Mouse (Mus musculus) telencephalon, adult 2 months (tissue): ENCODE results near the gene Arnt.
A peak's percentile ranks its signal among the peaks of the same experiment; 100 is the strongest.

Experiments
- DNase-seq: peaks from one replicate; pipeline ENCODE4 v3.0.0-alpha.2; 2011; ENCODE audit warnings: low read depth, low spot score

Gene Arnt

GRCm38 (mm10) chr3:95456367-95456766 is 22.2 kb downstream of the Arnt start:
- DNase-seq, result no peak

- no peak for DNase-seq
Measured at GRCm38 (mm10) chr3:95457758-95458157, 23.6 kb downstream of the Arnt start.

- no peak for DNase-seq
Measured at GRCm38 (mm10) chr3:95459381-95459780, 25.2 kb downstream of the Arnt start.

DNA sequence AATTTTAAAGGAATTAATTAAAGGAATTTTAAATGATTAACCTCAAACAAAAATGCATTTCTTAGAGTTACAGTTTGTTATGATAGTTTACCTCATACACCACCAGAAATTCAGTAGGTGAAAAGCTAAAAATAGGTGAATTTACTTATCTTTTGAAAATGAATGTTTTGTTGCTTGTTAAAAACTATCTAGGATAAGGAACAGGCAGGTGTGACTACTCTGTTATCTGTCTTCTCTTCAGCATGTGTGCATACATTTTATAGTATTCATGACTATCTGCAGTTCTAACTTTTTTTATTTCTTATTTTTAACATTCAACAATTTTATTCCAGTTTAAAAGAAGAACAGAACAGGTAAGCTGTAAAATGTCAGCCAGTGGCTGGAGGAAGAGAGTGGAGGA is 29.7 kb downstream of the Arnt start:
- no peak for DNase-seq

GRCm38 (mm10) chr3:95478966-95479365 is 44.8 kb downstream of the Arnt start:
- no peak for DNase-seq

DNA sequence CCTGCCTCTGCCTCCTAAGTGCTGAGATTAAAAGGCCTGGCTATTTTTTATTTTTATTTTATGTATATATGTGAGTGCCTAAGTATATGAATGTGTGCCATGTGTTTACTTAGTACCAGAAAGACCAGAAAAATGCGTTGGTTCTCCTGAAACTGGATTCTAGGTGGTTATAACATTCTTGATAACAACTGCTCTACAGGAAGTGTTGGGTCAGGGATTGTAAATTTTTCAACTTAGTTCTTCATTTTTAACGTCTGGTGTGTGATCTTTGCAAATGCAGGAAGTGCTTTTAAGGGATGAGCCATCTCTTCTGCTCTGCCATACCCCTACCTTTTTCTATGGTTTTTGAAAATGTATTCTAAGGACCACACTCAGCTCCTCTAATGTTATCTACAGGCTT is 52.2 kb downstream of the Arnt start:
- no peak for DNase-seq

DNA sequence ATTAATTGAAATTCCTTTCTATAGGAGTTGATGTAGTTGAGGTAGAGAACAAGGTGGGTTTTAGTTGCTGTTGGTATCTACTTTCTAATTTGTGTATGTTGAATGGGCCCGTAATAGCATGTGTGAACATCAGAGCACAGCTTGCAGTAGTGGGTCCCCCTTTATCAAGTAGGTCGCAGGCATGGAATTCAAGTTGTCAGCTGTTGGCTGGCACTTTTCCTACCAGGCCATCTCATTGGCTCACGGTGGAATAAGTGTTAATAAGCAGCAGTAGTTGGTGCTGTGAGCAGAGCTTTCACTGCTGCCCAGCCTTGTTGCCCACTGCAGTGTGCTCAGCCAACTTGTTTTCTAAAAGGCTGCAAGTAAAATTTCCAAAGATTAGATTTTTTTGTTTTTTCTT is 54.5 kb downstream of the Arnt start:
- DNase-seq, result no peak

DNA sequence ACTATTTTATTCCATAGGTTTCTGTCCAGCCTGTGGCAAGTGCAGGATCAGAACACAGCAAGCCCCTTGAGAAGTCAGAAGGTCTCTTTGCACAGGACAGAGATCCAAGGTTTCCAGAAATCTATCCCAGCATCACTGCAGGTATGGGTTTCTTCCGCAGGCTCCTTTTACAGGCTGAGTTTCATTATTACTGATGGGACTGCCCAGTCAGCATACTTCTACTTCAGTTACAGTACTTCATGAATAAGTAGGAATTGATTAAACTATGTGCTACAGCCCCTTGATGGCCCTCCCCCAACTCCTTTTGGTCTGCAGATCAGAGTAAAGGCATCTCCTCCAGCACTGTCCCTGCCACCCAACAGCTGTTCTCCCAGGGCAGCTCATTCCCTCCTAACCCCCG is 56.0 kb downstream of the Arnt start:
- DNase-seq, result no peak

GRCm38 (mm10) chr3:95494342-95494741 is 60.2 kb downstream of the Arnt start:
- no peak for DNase-seq

DNA sequence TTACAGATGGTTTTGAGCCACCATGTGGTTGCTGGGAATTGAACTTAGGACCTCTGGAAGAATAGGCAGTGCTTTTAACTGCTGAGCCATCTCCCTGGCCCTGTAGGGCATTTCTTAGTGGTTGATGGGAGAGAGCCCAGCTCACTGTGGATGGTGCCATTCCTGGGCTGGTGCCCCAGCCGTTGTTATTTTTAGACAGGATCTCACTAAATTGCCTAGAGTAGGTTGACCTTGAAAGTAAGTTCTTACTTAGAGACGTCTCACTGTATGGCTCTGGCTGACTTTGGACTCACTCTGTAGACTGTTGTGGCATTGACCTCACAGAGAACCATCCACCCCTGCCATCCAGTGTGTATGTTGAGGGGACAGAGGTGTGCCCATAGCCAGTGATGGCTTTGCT is 64.0 kb downstream of the Arnt start:
- DNase-seq, result no peak

DNA sequence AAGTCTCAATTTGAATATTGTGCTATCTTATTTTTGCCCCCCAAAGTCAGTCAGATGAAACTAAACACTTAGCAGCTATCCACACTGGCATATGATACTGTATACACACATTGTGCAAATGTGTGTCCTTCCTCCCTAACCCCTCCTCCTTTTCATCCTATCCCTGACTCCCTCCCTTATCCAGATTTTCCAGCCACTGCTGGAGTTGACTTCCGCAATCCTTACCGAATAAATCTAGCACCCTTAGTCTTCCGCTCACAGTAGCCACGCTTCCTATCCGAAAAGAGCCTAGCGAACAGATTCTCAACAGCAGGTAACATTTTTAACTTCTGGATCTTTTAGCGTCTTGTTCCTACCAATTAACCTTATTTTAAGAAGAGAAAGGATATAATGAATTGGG is 64.8 kb downstream of the Arnt start, which contains the start of gene Ctsk:
Gene Ctsk (plus strand): TSS at position 233 of the 400 bp plus-strand sequence.
- no peak for DNase-seq

DNA sequence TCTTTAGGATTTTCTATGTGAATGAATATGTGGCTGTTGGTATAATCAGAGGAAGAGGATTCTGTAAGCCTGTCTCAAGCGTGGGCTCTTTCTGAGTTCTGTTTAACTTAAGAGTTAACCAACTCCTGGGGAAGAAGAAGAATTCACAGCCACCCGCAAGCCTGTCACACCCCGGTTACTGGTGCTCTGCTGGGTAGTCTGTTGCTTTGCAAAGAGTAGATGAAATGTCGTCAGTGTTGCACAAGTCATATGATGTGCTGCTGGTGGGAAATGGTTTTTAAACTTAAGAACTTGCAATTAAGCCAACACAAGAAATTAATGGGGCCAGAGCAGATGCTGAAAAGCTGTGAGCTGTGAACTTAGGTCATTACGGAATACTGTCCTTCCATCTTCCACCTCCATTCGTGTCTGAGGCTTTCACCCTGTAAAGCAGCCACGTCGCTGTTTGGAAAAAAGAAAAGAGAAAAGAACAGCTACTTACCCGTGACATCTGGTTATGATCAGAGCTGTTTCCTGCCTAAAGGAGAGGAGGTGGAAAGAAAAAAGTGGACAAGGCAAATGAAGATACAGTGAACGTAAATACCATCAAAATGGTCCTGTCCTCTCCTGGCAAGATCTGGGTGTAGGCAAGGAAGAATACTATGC is 65.4 kb downstream of the Arnt start:
- no peak for DNase-seq

DNA sequence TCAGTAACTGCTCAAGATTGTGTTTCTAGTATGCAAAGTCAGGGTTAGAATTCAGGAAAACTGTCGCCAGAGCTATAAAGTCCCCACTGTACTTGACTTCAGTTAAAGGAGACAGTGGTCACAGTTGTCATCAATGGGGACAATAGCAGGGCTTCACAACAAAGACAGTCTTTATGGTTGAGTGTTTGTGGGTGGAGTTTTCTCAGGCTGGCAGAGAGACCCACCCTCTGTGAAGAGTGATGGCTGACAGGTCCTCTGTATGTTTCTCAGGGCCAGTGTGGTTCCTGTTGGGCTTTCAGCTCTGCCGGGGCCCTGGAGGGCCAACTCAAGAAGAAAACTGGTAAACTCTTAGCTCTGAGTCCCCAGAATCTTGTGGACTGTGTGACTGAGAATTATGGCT is 68.1 kb downstream of the Arnt start:
- DNase-seq, result no peak

GRCm38 (mm10) chr3:95509348-95509747 is 75.2 kb downstream of the Arnt start:
- no peak for DNase-seq

DNA sequence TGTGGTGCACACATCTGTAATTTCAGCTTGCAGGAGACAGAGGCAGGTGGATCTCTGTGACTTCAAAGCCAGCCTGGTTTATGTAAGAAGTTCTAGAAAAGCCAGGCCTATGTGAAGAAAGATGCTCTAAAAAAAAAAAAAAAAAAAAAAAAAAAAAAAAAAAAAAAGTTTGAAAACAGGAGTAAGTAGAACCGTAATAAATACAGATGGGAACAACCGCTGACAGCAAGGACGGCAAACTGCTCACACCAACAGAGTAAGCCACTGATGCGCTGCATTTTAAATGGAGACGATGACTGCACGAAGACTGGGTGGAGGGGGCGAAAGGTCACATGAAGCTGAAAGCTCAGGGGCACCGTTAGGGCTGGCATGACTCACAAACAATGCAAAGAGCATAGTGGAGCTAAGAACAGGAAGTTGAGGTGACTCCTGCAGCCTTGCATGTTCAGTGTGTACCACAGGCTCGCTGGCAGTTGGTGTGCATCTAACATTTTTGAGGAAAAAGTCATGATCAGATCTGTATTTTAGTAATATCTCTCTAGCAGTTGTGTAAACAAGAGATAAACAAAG is 77.5 kb downstream of the Arnt start:
- no peak for DNase-seq

- no peak for DNase-seq
Measured at GRCm38 (mm10) chr3:95516614-95517041, 82.4 kb downstream of the Arnt start.

DNA sequence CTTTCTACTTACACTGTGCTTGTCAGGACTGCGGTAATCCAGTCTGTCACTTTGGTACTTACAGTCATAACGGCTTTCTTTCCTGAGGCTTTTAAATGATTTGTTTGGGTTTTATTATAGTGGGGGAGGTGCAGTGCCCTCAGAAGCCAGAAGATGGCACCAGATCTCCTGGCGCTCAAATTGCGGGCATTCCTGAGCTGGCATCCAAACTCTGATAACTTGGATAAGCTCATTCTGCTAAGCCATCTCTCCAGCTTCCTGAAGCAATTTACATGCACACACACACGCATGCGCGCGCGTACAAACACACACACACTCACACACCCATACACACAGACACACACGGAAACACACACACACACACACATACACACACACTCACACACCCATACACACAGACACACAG is 83.3 kb downstream of the Arnt start:
- DNase-seq, result peak; percentile 76

DNA sequence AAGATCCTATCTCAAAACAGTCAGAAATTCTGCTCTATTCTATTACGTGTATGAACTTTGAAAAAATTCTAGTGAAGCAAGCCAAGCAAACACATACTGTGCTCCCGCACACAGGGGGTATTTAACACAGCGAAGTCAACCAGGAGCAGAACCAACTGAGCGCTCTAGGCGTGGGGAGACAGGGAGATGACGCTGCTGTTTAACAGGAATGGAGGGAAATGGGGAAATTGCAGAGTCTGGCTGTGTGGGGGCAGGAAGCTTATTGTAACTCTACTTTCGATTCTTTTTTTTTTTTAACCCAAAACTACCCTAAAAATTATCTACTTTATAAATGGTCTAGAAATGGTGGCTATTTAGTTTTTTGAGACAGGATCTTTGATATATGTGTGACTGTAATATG is 84.7 kb downstream of the Arnt start:
- DNase-seq, result no peak

GRCm38 (mm10) chr3:95519315-95519714 is 85.1 kb downstream of the Arnt start:
- no peak for DNase-seq

- DNase-seq, result no peak
Measured at GRCm38 (mm10) chr3:95520100-95520499, 85.9 kb downstream of the Arnt start.

GRCm38 (mm10) chr3:95521168-95521567 is 87.0 kb downstream of the Arnt start:
- DNase-seq, result no peak

DNA sequence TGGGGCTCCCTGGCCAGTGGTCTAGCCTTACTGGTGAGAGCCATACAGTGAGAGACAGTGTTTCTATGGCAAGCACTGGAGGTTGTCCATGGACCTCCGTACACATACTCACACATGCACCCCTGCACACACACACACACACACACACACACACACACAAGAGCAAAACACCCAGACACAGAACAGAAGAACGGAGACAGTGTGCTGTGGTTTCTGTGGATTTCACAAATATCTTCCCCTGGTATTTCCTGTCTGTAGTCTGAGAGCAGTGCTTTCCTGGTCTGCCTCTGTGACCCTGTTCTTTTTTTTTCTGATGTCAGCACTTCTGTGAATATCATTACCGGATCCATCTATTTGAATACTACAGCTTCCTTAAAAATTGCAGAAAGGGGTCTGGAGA is 89.5 kb downstream of the Arnt start:
- no peak for DNase-seq

DNA sequence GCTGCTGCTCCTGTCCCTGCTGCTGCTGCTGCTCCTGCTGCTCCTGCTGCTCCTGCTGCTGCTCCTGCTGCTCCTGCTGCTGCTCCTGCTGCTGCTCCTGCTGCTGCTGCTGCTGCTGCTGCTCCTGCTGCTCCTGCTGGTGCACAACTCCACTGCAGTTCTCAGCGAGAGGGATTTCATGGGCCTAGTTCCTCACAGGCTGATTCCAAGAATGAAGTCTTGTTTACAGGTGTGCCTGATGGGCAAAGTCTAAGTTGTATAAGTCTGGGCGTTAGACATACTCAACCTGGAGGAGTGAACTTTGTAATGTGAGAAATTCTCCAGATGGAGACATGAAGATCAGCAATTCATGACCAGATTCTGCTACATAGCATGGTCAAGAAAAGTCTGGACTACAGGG is 90.5 kb downstream of the Arnt start:
- DNase-seq, result no peak

GRCm38 (mm10) chr3:95526111-95526510 is 91.9 kb downstream of the Arnt start:
- DNase-seq, result no peak
